Mouse (Mus musculus): ENCODE results near the gene Gm28230. TPM values are rescaled to one million over a fixed set of nuclear protein-coding genes. Genes with fewer than 3 reads are reported as not detected.

Gene Gm28230
- polyA plus RNA-seq, 1 experiment from 2014 or later: not detected

GRCm38 (mm10) chr2:74727640-74728302 lies 1.2 kb downstream of the Gm28230 start:
- H3K9ac ChIP-seq (ENCODE audit: low read length): no peak overlapping the region
- ATAC-seq (replicated peaks; ENCODE audit: extremely low read depth, insufficient read depth, low FRiP score): no peak
- H3K4me2 ChIP-seq (ENCODE audit: low read depth, low read length): peak overlapping the region; percentile 51
- H3K27me3 ChIP-seq (ENCODE audit: control insufficient read depth, insufficient read depth, low read length): peaks cover 93% of the 10 kb centered on the region
- no peaks in the 10 kb centered on the region for H3K36me3 ChIP-seq (ENCODE audit: control insufficient read depth, insufficient read depth)
- H3K9me3 ChIP-seq (replicated peaks; ENCODE audit: control insufficient read depth, low read length): no peaks in the 10 kb centered on the region
- H3K4me3 ChIP-seq (ENCODE audit: low read length): peak overlapping the region; percentile 36
- H3K4me1 ChIP-seq (ENCODE audit: control insufficient read depth, insufficient read depth, low read length): 0 out of 2 replicates have a peak, but pooled peaks cover 3% of the 10 kb centered on the region
- WGBS: 3% methylated on average over 25 of the region's 25 CpGs
- no peak overlapping the region for H3K27ac ChIP-seq (ENCODE audit: low read length)

- H3K27ac ChIP-seq (ENCODE audit: low read length): no peak overlapping the region
- no peak overlapping the region for H3K4me3 ChIP-seq (ENCODE audit: low read length)
- ATAC-seq (replicated peaks; ENCODE audit: extremely low read depth, insufficient read depth, low FRiP score): no peak
- H3K27me3 ChIP-seq (ENCODE audit: control insufficient read depth, insufficient read depth, low read length): peaks cover 91% of the 10 kb centered on the region
- no peak overlapping the region for H3K4me2 ChIP-seq (ENCODE audit: low read depth, low read length)
- H3K9ac ChIP-seq (ENCODE audit: low read length): no peak overlapping the region
- 0 out of 2 replicates have a peak, but pooled peaks cover 3% of the 10 kb centered on the region for H3K4me1 ChIP-seq (ENCODE audit: control insufficient read depth, insufficient read depth, low read length)
- H3K9me3 ChIP-seq (replicated peaks; ENCODE audit: control insufficient read depth, low read length): no peaks in the 10 kb centered on the region
- H3K36me3 ChIP-seq (ENCODE audit: control insufficient read depth, insufficient read depth): no peaks in the 10 kb centered on the region
- 10% methylated on average over 13 of the region's 13 CpGs for WGBS
Observed at GRCm38 (mm10) chr2:74728303-74728680, 1.8 kb downstream of the Gm28230 start.

GRCm38 (mm10) chr2:74730331-74730730 lies 3.8 kb downstream of the Gm28230 start:
- 18% methylated on average over 8 of the region's 8 CpGs for WGBS
- Histone ChIP-seq H3K4me3 (ENCODE audit: low read length) (no peak overlapping the region), H3K9me3 (replicated peaks; ENCODE audit: control insufficient read depth, low read length) (no peaks in the 10 kb centered on the region), H3K27ac (ENCODE audit: low read length) (no peak overlapping the region), H3K4me2 (ENCODE audit: low read depth, low read length) (no peak overlapping the region), H3K4me1 (ENCODE audit: control insufficient read depth, insufficient read depth, low read length) (0 out of 2 replicates have a peak, but pooled peaks cover 3% of the 10 kb centered on the region), H3K9ac (ENCODE audit: low read length) (no peak overlapping the region), H3K36me3 (ENCODE audit: control insufficient read depth, insufficient read depth) (no peaks in the 10 kb centered on the region), H3K27me3 (ENCODE audit: control insufficient read depth, insufficient read depth, low read length) (peaks cover 90% of the 10 kb centered on the region)
- ATAC-seq (replicated peaks; ENCODE audit: extremely low read depth, insufficient read depth, low FRiP score): no peak

DNA sequence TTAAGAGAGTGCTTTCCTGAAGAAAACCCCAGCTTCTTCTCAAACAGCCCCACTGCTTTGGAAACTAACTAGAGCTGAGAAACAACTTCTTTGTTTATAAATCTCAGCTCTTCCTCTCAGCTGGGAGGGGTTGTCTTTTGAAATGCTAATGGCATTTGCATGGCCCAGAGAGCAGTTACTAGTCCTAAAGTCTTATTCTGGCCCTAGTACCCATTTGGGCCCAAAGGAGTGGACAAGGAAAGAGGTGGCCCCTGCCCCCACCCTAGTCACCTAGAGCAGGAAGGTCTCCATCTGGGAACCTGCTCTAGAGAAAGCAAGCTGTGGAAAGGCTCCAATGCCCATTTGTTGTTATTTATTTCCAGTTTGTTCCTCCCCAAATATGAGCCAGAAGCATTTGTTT lies 4.5 kb downstream of the Gm28230 start:
- Histone ChIP-seq H3K4me2 (ENCODE audit: low read depth, low read length) (no peak overlapping the region), H3K27ac (ENCODE audit: low read length) (no peak overlapping the region), H3K4me3 (ENCODE audit: low read length) (no peak overlapping the region), H3K9ac (ENCODE audit: low read length) (no peak overlapping the region), H3K36me3 (ENCODE audit: control insufficient read depth, insufficient read depth) (no peaks in the 10 kb centered on the region), H3K4me1 (ENCODE audit: control insufficient read depth, insufficient read depth, low read length) (peaks cover 5% of the 10 kb centered on the region; the same call in 1 of the 2 replicates), H3K27me3 (ENCODE audit: control insufficient read depth, insufficient read depth, low read length) (peaks cover 90% of the 10 kb centered on the region), H3K9me3 (replicated peaks; ENCODE audit: control insufficient read depth, low read length) (no peaks in the 10 kb centered on the region)
- no peak for ATAC-seq (replicated peaks; ENCODE audit: extremely low read depth, insufficient read depth, low FRiP score)

GRCm38 (mm10) chr2:74731799-74732512 lies 5.4 kb downstream of the Gm28230 start:
- WGBS: 12% methylated on average over 9 of the region's 9 CpGs
- no peak overlapping the region for H3K4me3 ChIP-seq (ENCODE audit: low read length)

DNA sequence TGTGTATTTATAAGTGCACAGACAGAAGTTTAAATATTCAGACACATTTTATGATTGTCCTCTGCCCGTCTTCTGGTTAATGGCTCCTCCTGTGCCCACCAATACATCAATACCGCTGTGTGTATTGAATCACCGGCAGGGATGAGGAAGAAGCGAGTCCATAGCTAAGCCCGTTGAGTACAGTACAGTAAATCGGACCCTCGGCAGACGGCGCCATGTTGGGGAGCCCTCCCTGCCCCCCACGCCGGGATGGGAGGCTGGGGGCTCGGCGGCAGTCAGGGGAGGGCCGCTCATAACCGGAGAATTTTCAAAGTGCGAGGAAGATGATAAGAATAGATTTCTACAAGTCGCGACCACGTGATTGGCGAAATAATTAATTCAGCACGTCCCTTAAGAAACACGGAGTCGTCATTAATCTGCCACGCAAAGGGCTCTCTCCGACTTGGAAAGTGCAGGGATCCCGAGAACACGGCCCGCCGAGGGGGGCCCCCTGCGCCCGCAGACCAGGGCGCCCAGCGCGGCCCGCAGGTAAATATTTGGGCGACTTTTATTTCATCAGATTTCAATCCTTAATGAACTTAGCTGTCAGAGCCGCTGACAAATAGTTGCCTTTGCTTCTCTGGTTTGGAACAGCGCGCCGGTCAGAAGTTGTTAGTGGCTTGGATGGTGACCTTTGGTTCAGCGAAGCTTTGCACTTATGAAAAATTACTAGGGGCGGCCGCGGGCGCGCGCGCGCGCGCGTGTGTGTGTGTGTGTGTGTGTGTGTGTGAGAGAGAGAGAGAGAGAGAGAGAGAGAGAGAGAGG lies 6.2 kb downstream of the Gm28230 start:
- H3K27me3 ChIP-seq (ENCODE audit: control insufficient read depth, insufficient read depth, low read length): peaks cover 91% of the 10 kb centered on the region
- H3K9ac ChIP-seq (ENCODE audit: low read length): no peak overlapping the region
- H3K36me3 ChIP-seq (ENCODE audit: control insufficient read depth, insufficient read depth): no peaks in the 10 kb centered on the region
- peak overlapping the region; percentile 5; the same call in 1 of the 2 replicates for H3K4me2 ChIP-seq (ENCODE audit: low read depth, low read length)
- 2% methylated on average over 52 of the region's 52 CpGs for WGBS
- ATAC-seq (replicated peaks; ENCODE audit: extremely low read depth, insufficient read depth, low FRiP score): no peak
- no peak overlapping the region for H3K27ac ChIP-seq (ENCODE audit: low read length)
- H3K4me1 ChIP-seq (ENCODE audit: control insufficient read depth, insufficient read depth, low read length): peaks cover 4% of the 10 kb centered on the region; the same call in 1 of the 2 replicates
- no peaks in the 10 kb centered on the region for H3K9me3 ChIP-seq (replicated peaks; ENCODE audit: control insufficient read depth, low read length)
- H3K4me3 ChIP-seq (ENCODE audit: low read length): peak overlapping the region; percentile 13; the same call in 1 of the 2 replicates

More at GRCm38 (mm10) chr2:74731799-74732512, 5.4 kb downstream of the Gm28230 start:
- Histone ChIP-seq H3K36me3 (ENCODE audit: control insufficient read depth, insufficient read depth) (no peaks in the 10 kb centered on the region), H3K4me1 (ENCODE audit: control insufficient read depth, insufficient read depth, low read length) (peaks cover 7% of the 10 kb centered on the region; the same call in 1 of the 2 replicates), H3K9me3 (replicated peaks; ENCODE audit: control insufficient read depth, low read length) (no peaks in the 10 kb centered on the region), H3K4me2 (ENCODE audit: low read depth, low read length) (no peak overlapping the region), H3K27ac (ENCODE audit: low read length) (no peak overlapping the region), H3K27me3 (ENCODE audit: control insufficient read depth, insufficient read depth, low read length) (peaks cover 91% of the 10 kb centered on the region), H3K9ac (ENCODE audit: low read length) (no peak overlapping the region)
- no peak for ATAC-seq (replicated peaks; ENCODE audit: extremely low read depth, insufficient read depth, low FRiP score)

DNA sequence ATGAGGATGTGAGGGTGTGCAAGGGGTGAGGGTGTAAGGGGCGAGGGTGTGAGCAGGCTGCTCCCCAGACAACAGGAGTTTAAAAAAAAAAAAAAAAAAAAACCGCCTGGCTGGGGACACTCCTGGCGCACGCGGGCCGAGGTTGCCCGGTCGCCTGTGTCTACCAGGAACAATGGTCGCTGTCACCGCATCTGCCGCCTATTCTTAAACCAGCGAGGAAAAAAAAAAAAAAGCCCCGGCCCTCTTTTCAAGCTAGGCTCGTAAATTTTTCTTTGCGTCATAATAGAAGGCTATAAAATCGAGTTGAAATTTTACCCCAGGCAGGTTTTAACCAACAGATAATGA lies 6.8 kb downstream of the Gm28230 start:
- no peak overlapping the region for H3K4me3 ChIP-seq (ENCODE audit: low read length)

DNA sequence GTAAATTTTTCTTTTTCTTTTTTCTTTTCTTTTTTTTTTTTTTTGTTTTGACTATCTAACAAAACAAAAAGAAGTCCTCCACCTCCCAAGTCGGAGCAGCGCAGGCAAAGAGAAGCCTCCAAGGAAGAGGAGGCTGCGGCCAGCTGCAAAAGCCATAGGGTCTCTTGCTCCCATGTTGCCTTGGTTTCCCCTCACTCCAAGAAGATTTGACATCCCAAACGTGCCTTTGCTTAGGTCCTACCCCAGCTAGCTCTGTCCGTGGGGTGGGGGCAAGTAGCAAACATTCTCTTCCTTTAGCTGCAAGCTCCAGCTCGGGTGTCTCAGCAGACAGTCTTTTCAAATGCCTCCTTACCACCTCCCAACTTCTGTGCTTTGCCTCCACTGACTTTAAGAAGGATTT lies 7.2 kb downstream of the Gm28230 start:
- Histone ChIP-seq H3K27me3 (ENCODE audit: control insufficient read depth, insufficient read depth, low read length) (peaks cover 91% of the 10 kb centered on the region), H3K9me3 (replicated peaks; ENCODE audit: control insufficient read depth, low read length) (no peaks in the 10 kb centered on the region), H3K4me3 (ENCODE audit: low read length) (no peak overlapping the region), H3K4me2 (ENCODE audit: low read depth, low read length) (no peak overlapping the region), H3K9ac (ENCODE audit: low read length) (no peak overlapping the region), H3K36me3 (ENCODE audit: control insufficient read depth, insufficient read depth) (no peaks in the 10 kb centered on the region), H3K4me1 (ENCODE audit: control insufficient read depth, insufficient read depth, low read length) (peaks cover 4% of the 10 kb centered on the region; the same call in 1 of the 2 replicates), H3K27ac (ENCODE audit: low read length) (no peak overlapping the region)
- WGBS: 4% methylated on average over 6 of the region's 6 CpGs
- no peak for ATAC-seq (replicated peaks; ENCODE audit: extremely low read depth, insufficient read depth, low FRiP score)

More for the DNA sequence above, 6.8 kb downstream of the Gm28230 start:
- Histone ChIP-seq H3K27me3 (ENCODE audit: control insufficient read depth, insufficient read depth, low read length) (peaks cover 91% of the 10 kb centered on the region), H3K4me1 (ENCODE audit: control insufficient read depth, insufficient read depth, low read length) (peaks cover 4% of the 10 kb centered on the region; the same call in 1 of the 2 replicates), H3K4me2 (ENCODE audit: low read depth, low read length) (no peak overlapping the region), H3K27ac (ENCODE audit: low read length) (no peak overlapping the region), H3K9ac (ENCODE audit: low read length) (no peak overlapping the region), H3K9me3 (replicated peaks; ENCODE audit: control insufficient read depth, low read length) (no peaks in the 10 kb centered on the region), H3K36me3 (ENCODE audit: control insufficient read depth, insufficient read depth) (no peaks in the 10 kb centered on the region)
- no peak for ATAC-seq (replicated peaks; ENCODE audit: extremely low read depth, insufficient read depth, low FRiP score)
- WGBS: 3% methylated on average over 16 of the region's 16 CpGs

All from heart, embryonic 16.5 days (tissue).